Mouse (Mus musculus) heart, adult 2 months (tissue): ENCODE measurements around the gene Vegfb. TPM values are rescaled to one million over a fixed set of nuclear protein-coding genes. Genes with fewer than 3 reads are reported as not detected.

Experiments used
- DNase-seq, 2 experiments: peaks; one replicate each; pipeline ENCODE4 v3.0.0; 2021
- H3K27ac ChIP-seq: fragments of 200-600 bp; 2 replicates; pipeline ENCODE4 v1.8.1; 2022
- H3K27me3 ChIP-seq: fragments of 200-500 bp; 2 replicates; pipeline ENCODE4 v1.6.1; 2012; ENCODE audit warnings: mild to moderate bottlenecking, low read length, inconsistent platforms, mixed read lengths; ENCODE audit not compliant: control insufficient read depth, insufficient read depth
- H3K36me3 ChIP-seq: fragments of 200-500 bp; 2 replicates; pipeline ENCODE4 v1.6.1; 2012; ENCODE audit warnings: low read length, inconsistent platforms; ENCODE audit not compliant: control insufficient read depth, insufficient read depth
- H3K4me1 ChIP-seq: fragments of 200-500 bp; 2 replicates; pipeline ENCODE4 v1.6.1; 2011; ENCODE audit warnings: low read length; ENCODE audit not compliant: control insufficient read depth, insufficient read depth
- H3K4me3 ChIP-seq: fragments of 200-600 bp; 2 replicates; pipeline ENCODE4 v1.8.1; 2022
- H3K79me2 ChIP-seq: fragments of 200-500 bp; replicated peaks from 2 replicates; pipeline ENCODE4 v1.6.1; 2012; ENCODE audit warnings: mild to moderate bottlenecking, inconsistent platforms, low read length, moderate library complexity, mixed read lengths; ENCODE audit not compliant: control insufficient read depth, insufficient read depth
- H3K9ac ChIP-seq: fragments of 200-500 bp; 2 replicates; pipeline ENCODE4 v1.6.1; 2012; ENCODE audit warnings: low read depth, mild to moderate bottlenecking, control low read depth, inconsistent platforms, low read length, mixed read lengths
- CTCF ChIP-seq: fragments of 200-600 bp; IDR thresholded peaks from 2 replicates; pipeline ENCODE4 v1.8.1; 2022; ENCODE audit warnings: antibody characterized with exemption, mild to moderate bottlenecking, moderate library complexity
- EP300 ChIP-seq: fragments of 200-500 bp; IDR thresholded peaks from 2 replicates; pipeline ENCODE4 v1.6.1; 2011; ENCODE audit warnings: low read depth, low read length, control low read depth; ENCODE audit not compliant: insufficient read depth
- POLR2A ChIP-seq: fragments of 200-500 bp; IDR thresholded peaks from 2 replicates; pipeline ENCODE4 v1.6.1; 2011; ENCODE audit warnings: mild to moderate bottlenecking, low read depth, low read length, control low read depth; ENCODE audit not compliant: insufficient read depth
- WGBS: fragments of 180-500 bp; shearing (Covaris S2); methylation state at CpG from one replicate; pipeline ENCODE4 v1.1.7; 2018; 5-methylcytosine and 5-hydroxymethylcytosine counted together
- intact Hi-C: fragments of 180-260 bp; cut with DNase I; formaldehyde crosslinking; loops from one replicate; pipeline ENCODE4 v1.15.1; 2025
- long read RNA-seq: library from polyadenylated mRNA; stranded (forward); transcript quantifications from one replicate; pipeline ENCODE4 v2.0.0, GENCODE M21; 2021
- polyA plus RNA-seq: library from polyadenylated mRNA; depleted of rRNA; stranded (reverse); fragments of >200 nt; gene quantifications from 2 replicates; pipeline ENCODE4 v1.2.3, GENCODE M21; 2012; rRNA removed
- total RNA-seq, 2 experiments: library from RNA; stranded (reverse); gene quantifications; 2 replicates each; pipeline ENCODE4 v1.2.3; 2021

The Vegfb gene
- total RNA-seq (100 to 1,000 TPM; 413 to 501 TPM), polyA plus RNA-seq (257 and 355 TPM in 2 replicates)
- long read RNA-seq, transcript Vegfb-202 (7 exons, 1,158 nt) = major isoform, 143 of 322 reads
- long read RNA-seq, transcript Vegfb-201 (7 exons, 1,281 nt) = minor isoform, 106 of 322 reads
- long read RNA-seq, partial matches to known transcripts = 41 of 322 reads
- long read RNA-seq, other reads (novel, unspliced or antisense) = 32 of 322 reads

DNA sequence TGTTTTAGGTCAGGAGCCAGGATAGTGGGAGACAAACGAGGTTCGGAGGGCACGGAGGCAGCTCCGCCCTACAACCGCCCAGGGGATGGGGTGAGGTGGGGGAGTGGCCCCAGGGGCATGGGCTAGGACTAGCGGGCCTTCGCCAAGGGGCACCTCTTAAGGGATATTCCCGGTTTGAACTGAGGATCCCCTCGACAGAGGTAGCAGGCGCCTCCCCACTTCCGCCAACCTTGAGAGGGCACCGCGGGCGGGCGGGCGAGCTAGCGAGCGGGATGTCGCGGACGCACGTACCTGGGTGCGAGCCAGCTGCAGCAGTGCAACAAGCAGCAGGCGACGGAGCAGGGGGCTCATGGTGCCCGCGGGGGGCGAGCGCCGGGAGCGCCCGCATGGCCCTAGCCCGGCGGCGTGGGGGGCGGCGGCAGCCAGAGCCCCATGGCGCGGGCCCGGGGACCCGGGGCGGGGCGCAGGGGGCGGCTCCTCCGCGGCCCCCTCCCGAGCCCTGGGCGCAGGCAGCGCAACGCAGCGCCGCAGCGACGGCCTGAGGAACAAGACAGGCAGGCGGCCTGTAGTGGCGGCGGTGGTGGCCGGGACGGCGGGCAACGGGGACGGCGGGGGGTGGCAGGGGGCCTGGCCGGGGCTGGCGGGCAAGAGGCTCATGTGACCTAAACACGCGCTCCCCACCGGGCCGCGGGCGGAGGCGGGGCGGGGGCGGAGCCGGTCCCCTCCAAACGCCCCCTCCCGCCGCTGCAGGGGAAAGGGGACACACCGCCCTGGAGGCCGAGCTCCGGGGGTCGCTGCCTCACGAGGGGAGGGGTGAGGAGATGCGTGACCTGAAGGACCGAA lies at the start of gene Vegfb:
Gene Vegfb, minus strand, starts transcription at position 591 of the 843 bp plus-strand sequence.
- intact Hi-C loops = no loop called here
- TF ChIP-seq EP300 (no peak), CTCF (no peak), POLR2A (no peak; the same call in 1 of the 2 replicates)
- H3K27ac ChIP-seq = peak within 1 kb of the TSS; percentile 94
- H3K27me3 ChIP-seq = no peaks in the 10 kb centered on the region
- no peaks in the 10 kb centered on the region for H3K36me3 ChIP-seq
- peak; percentile 84 to 86 for DNase-seq
- peak within 1 kb of the TSS; percentile 89 for H3K9ac ChIP-seq
- under 1% methylated on average over 60 of the region's 85 CpGs for WGBS
- peaks cover 2% of the 10 kb centered on the region; the same call in 1 of the 2 replicates for H3K79me2 ChIP-seq
- H3K4me1 ChIP-seq = peaks cover 7% of the 10 kb centered on the region
- H3K4me3 ChIP-seq = peak within 1 kb of the TSS; percentile 76

DNA sequence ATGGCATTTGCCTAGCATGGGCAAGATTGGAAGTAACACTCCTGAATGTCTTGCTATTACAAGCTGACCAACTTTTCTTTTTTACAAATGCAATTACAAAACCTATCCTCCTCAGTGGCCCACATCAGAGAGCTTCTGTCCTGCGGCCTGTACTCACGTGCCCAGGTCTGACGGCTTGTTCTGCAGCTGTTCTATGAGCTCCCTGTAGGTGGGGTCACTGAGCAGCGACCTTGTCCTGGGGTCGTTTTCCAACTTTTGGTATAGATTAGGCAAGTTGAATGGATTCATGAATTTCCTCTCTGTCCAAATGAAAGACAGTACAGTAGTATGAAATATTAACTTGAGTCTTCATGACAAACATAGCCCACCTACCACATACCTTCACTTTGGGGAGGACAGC lies 46.6 kb upstream of the Vegfb start:
- WGBS = 88% methylated on average over 5 of the region's 5 CpGs
- no peak for DNase-seq
- no peak overlapping the region for H3K4me3 ChIP-seq
- TF ChIP-seq POLR2A (no peak), EP300 (no peak)
- peaks cover 1% of the 10 kb centered on the region; the same call in 1 of the 2 replicates for H3K79me2 ChIP-seq
- H3K4me1 ChIP-seq = peaks cover 4% of the 10 kb centered on the region; the same call in 1 of the 2 replicates
- H3K27ac ChIP-seq = no peak overlapping the region
- no peaks in the 10 kb centered on the region for H3K27me3 ChIP-seq
- no peak overlapping the region for H3K9ac ChIP-seq
- H3K36me3 ChIP-seq = peaks cover 4% of the 10 kb centered on the region
- intact Hi-C loops = no loop called here

DNA sequence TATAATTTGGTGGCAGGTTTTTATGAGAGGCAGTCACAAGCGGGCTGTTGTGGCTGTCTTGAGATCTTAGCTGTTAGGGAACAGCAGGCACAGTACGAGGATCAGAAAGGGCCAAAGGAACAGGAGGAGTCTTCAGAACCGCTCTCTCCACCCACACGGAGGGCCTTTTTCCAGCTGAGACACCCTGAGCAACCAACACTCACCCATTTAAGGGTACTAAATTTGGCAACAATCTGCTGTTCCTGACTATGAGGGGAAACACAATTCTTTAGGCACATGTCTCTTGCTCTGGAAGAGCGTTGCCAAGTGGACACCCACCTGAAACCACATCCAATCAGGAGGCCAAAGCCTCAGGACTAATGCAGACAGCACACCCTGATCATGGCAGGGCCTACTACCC lies 42.1 kb upstream of the Vegfb start:
- H3K79me2 ChIP-seq = no peaks in the 10 kb centered on the region
- intact Hi-C loops = no loop called here
- no peak overlapping the region for H3K9ac ChIP-seq
- no peaks in the 10 kb centered on the region for H3K27me3 ChIP-seq
- no peak for TF ChIP-seq EP300
- no peak for TF ChIP-seq CTCF
- no peak for TF ChIP-seq POLR2A
- no peak overlapping the region for H3K27ac ChIP-seq
- no peaks in the 10 kb centered on the region for H3K4me1 ChIP-seq
- peaks cover 4% of the 10 kb centered on the region for H3K36me3 ChIP-seq
- no peak for DNase-seq
- WGBS = 91% methylated on average over 5 of the region's 5 CpGs
- H3K4me3 ChIP-seq = no peak overlapping the region

DNA sequence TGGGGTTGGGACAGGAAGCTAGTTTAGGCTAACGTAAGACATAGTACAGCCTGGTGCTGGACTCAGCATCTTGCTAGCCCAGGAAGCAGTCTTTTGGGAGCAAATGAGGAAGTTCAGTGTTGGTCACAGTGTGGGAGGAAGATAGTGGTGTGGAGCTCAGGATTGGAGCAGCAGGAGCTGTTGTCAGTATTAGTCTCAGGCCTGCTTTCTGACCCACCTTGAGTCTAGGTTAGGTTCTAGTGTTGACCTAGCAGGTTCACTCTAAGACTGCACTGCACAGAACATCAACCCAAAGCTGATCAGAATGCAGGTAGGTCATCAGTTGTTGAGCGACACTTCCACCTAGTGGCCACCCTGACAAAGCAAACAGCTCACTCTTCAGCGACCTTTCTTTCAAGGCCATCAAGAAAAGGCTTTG lies 32.8 kb upstream of the Vegfb start:
- WGBS = 23% methylated on average over 3 of the region's 3 CpGs
- TF ChIP-seq EP300 (peak; percentile 69; the same call in 1 of the 2 replicates), POLR2A (no peak), CTCF (peak; percentile 81)
- Histone ChIP-seq H3K27ac (no peak overlapping the region), H3K4me3 (no peak overlapping the region), H3K9ac (no peak overlapping the region), H3K36me3 (no peaks in the 10 kb centered on the region), H3K79me2 (no peaks in the 10 kb centered on the region), H3K4me1 (no peaks in the 10 kb centered on the region; the same call in 1 of the 2 replicates), H3K27me3 (no peaks in the 10 kb centered on the region)
- peak; percentile 54 to 64 for DNase-seq
- intact Hi-C loops = loop anchor here (1.0 to 5.0 kb wide), 2 partner anchors 96 to 533 kb away; no protein-coding TSS in a partner anchor

DNA sequence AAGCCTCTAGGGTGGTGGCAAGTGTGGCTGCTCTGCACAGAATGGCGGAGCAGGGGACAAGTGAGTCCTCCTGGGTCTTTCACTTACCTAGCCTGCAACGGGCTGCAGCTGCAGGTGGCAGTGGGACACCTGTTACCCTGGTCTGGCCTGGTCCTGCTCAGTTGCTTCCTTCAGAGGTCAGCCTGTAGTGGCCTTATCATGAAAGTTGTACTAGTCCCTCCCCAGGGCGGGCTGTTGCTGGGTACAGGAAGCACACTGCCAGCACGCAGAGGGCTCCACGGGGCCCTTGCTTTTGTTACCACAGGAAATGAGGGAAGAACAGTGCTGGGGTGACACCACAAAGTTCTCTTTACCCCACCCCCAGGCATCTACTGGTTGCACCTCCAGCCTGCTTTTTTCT lies 31.7 kb upstream of the Vegfb start, which contains the start of gene Fermt3:
Gene Fermt3, minus strand, starts transcription at position 279 of the 400 bp plus-strand sequence.
- H3K9ac ChIP-seq = no peak within 1 kb of the TSS
- no peaks in the 10 kb centered on the region; the same call in 1 of the 2 replicates for H3K4me1 ChIP-seq
- DNase-seq = peak; percentile 55 to 80
- no peaks in the 10 kb centered on the region for H3K27me3 ChIP-seq
- no peak within 1 kb of the TSS for H3K4me3 ChIP-seq
- TF ChIP-seq POLR2A (0 out of 2 replicates have a peak, but pooled peaks have one; percentile 33), EP300 (no peak)
- intact Hi-C loops = no loop called here
- H3K36me3 ChIP-seq = no peaks in the 10 kb centered on the region
- no peaks in the 10 kb centered on the region for H3K79me2 ChIP-seq
- 40% methylated on average over 5 of the region's 5 CpGs for WGBS
- H3K27ac ChIP-seq = peak within 1 kb of the TSS; percentile 33; the same call in 1 of the 2 replicates

DNA sequence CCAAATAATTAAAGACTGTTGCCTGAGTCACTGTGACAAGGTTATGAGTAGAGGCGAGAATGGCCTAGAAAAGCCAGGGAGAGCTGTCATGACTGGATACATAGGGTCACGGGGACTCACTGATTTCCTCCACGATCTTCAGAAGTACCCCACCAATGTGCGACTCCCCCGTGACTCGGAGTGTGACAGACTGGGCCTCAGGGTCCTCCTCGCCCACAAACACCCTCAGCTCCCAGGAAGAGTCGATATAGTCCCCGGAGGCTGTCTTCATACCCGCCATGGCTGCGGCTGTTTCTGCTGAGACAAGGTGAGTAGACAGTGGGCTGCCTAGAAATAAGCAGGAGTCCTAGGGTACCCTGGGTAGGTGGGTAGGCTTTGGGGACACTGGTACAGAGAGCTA lies 31.1 kb upstream of the Vegfb start:
- 71% methylated on average over 11 of the region's 11 CpGs for WGBS
- DNase-seq = peak in 1 of 2 experiments; percentile 21
- intact Hi-C loops = no loop called here

More for the DNA sequence above, 31.1 kb upstream of the Vegfb start:
- Histone ChIP-seq H3K9ac (no peak overlapping the region), H3K36me3 (no peaks in the 10 kb centered on the region), H3K79me2 (no peaks in the 10 kb centered on the region), H3K27ac (peak overlapping the region; percentile 33; the same call in 1 of the 2 replicates), H3K27me3 (no peaks in the 10 kb centered on the region), H3K4me3 (no peak overlapping the region), H3K4me1 (no peaks in the 10 kb centered on the region; the same call in 1 of the 2 replicates)
- TF ChIP-seq CTCF (no peak), POLR2A (no peak), EP300 (no peak)
